Mouse (Mus musculus) spleen, postnatal 36 days (tissue): Measurements from ENCODE around the gene G3bp1.

Source experiments
- DNase-seq, 2 experiments: peaks; one replicate each; pipeline ENCODE4 v3.0.0; 2022; ENCODE audit warnings: low spot score in 2 of 2, mixed read lengths in 1 of 2

G3bp1 gene

DNA sequence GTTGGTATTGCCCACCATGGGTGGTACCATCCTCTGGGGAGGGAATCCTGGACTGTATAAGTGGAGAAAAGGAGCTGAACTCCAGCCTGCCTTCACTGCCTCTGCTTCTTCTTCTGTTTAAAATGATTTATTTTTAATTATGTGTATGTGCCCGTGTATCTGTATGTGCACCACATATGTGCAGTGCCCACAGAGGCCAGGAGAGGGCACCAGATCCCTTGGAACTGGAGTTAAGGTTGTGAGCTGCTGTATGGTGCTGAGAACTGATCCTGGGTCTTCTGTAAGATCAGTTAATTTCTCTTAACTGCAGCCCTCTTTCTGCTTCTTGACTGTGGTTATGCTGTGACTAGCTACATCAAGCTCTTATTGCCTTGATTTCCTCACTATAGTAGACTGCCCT, 76.2 kb downstream of the G3bp1 start:
- DNase-seq: no peak
